Mouse (Mus musculus): ENCODE data around the gene Cda.

- TF ChIP-seq GATA1 (IDR thresholded peaks at IDR 0.05; ENCODE audit: low read length) (no peak), TAL1 (IDR thresholded peaks at IDR 0.05; ENCODE audit: low read length) (no peak)
Measured at GRCm38 (mm10) chr4:138416414-138416813, 48.6 kb upstream of the Cda start.
